Mouse (Mus musculus): ENCODE data around the gene Rxrb. TPM values are rescaled to one million over a fixed set of nuclear protein-coding genes. Genes with fewer than 3 reads are reported as not detected.

The Rxrb gene
- polyA plus RNA-seq, 1 experiment from 2014 or later = 29.1 TPM

MicroRNAs within 50 kb of the gene (microRNA counts, 519-probe panel; counts per million panel counts)
- microRNA mmu-miR-219 = 4,967 counts per million, percentile 69 among the panel's probes with 10 or more counts

Small RNAs within 50 kb of the gene (microRNA-seq; reads per million reads assigned to microRNA genes)
- gene Mir219a-1 (not detected), gene Mir219c (not detected)

Other genes with a start within 250 kb of the Rxrb start
- 9.7 and 20.6 TPM in 2 replicates for gene Angptl4, start 250.0 kb upstream of the Rxrb start, polyA plus RNA-seq (2014; fragmentation: Nextera tagmentation; extraction: Ambion mirVana)
- 40.1 and 42.1 TPM in 2 replicates for gene Kank3, start 221.3 kb upstream of the Rxrb start, polyA plus RNA-seq (2014; fragmentation: Nextera tagmentation; extraction: Ambion mirVana)
- 550 and 584 TPM in 2 replicates for gene Rps28, start 207.2 kb upstream of the Rxrb start, polyA plus RNA-seq (2014; fragmentation: Nextera tagmentation; extraction: Ambion mirVana)
- 529 and 591 TPM in 2 replicates for gene Ndufa7, start 207.2 kb upstream of the Rxrb start, polyA plus RNA-seq (2014; fragmentation: Nextera tagmentation; extraction: Ambion mirVana)
- 52.1 and 54.1 TPM in 2 replicates for gene Cd320, start 188.7 kb upstream of the Rxrb start, polyA plus RNA-seq (2014; fragmentation: Nextera tagmentation; extraction: Ambion mirVana)
- gene Gm7029, start 158.0 kb upstream of the Rxrb start, polyA plus RNA-seq (2014; fragmentation: Nextera tagmentation; extraction: Ambion mirVana) = not detected in 2 replicates
- gene Kifc1, start 141.2 kb upstream of the Rxrb start, polyA plus RNA-seq (2014; fragmentation: Nextera tagmentation; extraction: Ambion mirVana) = 1.1 and 1.6 TPM in 2 replicates
- gene Platr17, start 126.7 kb upstream of the Rxrb start, polyA plus RNA-seq (2014; fragmentation: Nextera tagmentation; extraction: Ambion mirVana) = 0.70 and 0.79 TPM in 2 replicates
- gene Daxx, start 122.4 kb upstream of the Rxrb start, polyA plus RNA-seq (2014; fragmentation: Nextera tagmentation; extraction: Ambion mirVana) = 46.0 and 54.1 TPM in 2 replicates
- gene Tapbp, start 115.9 kb upstream of the Rxrb start, polyA plus RNA-seq (2014; fragmentation: Nextera tagmentation; extraction: Ambion mirVana) = 35.7 and 36.2 TPM in 2 replicates
- 6.5 and 8.9 TPM in 2 replicates for gene Zbtb22, start 115.9 kb upstream of the Rxrb start, polyA plus RNA-seq (2014; fragmentation: Nextera tagmentation; extraction: Ambion mirVana)
- gene Rgl2, start 102.3 kb upstream of the Rxrb start, polyA plus RNA-seq (2014; fragmentation: Nextera tagmentation; extraction: Ambion mirVana) = 48.8 and 51.3 TPM in 2 replicates
- gene Pfdn6, start 91.5 kb upstream of the Rxrb start, polyA plus RNA-seq (2014; fragmentation: Nextera tagmentation; extraction: Ambion mirVana) = 168 TPM in 2 replicates
- 18.9 TPM in 2 replicates for gene Wdr46, start 91.2 kb upstream of the Rxrb start, polyA plus RNA-seq (2014; fragmentation: Nextera tagmentation; extraction: Ambion mirVana)
- gene B3galt4, start 80.3 kb upstream of the Rxrb start, polyA plus RNA-seq (2014; fragmentation: Nextera tagmentation; extraction: Ambion mirVana) = 6.2 and 8.9 TPM in 2 replicates
- gene Vps52, start 76.0 kb upstream of the Rxrb start, polyA plus RNA-seq (2014; fragmentation: Nextera tagmentation; extraction: Ambion mirVana) = 57.9 and 59.9 TPM in 2 replicates
- 825 and 874 TPM in 2 replicates for gene Rps18, start 75.8 kb upstream of the Rxrb start, polyA plus RNA-seq (2014; fragmentation: Nextera tagmentation; extraction: Ambion mirVana)
- gene H2-K1, start 31.5 kb upstream of the Rxrb start, polyA plus RNA-seq (2014; fragmentation: Nextera tagmentation; extraction: Ambion mirVana) = 8.6 and 10.9 TPM in 2 replicates
- 5.6 and 7.3 TPM in 2 replicates for gene Ring1, start 7.1 kb upstream of the Rxrb start, polyA plus RNA-seq (2014; fragmentation: Nextera tagmentation; extraction: Ambion mirVana)
- gene H2-Ke6, start 3.8 kb upstream of the Rxrb start, polyA plus RNA-seq (2014; fragmentation: Nextera tagmentation; extraction: Ambion mirVana) = 70.1 and 72.1 TPM in 2 replicates
- 77.9 and 90.8 TPM in 2 replicates for gene Slc39a7, start 130 bp upstream of the Rxrb start, polyA plus RNA-seq (2014; fragmentation: Nextera tagmentation; extraction: Ambion mirVana)
- gene Col11a2, start 7.6 kb downstream of the Rxrb start, polyA plus RNA-seq (2014; fragmentation: Nextera tagmentation; extraction: Ambion mirVana) = 3.6 and 4.5 TPM in 2 replicates
- gene H2-Oa, start 60.5 kb downstream of the Rxrb start, polyA plus RNA-seq (2014; fragmentation: Nextera tagmentation; extraction: Ambion mirVana) = not detected in 2 replicates
- gene H2-DMa, start 87.7 kb downstream of the Rxrb start, polyA plus RNA-seq (2014; fragmentation: Nextera tagmentation; extraction: Ambion mirVana) = 19.1 and 20.7 TPM in 2 replicates
- 109 and 160 TPM in 2 replicates for gene Brd2, start 90.8 kb downstream of the Rxrb start, polyA plus RNA-seq (2014; fragmentation: Nextera tagmentation; extraction: Ambion mirVana)
- 0.16 and 0.18 TPM in 2 replicates for gene H2-DMb2, start 111.5 kb downstream of the Rxrb start, polyA plus RNA-seq (2014; fragmentation: Nextera tagmentation; extraction: Ambion mirVana)
- gene H2-DMb1, start 121.3 kb downstream of the Rxrb start, polyA plus RNA-seq (2014; fragmentation: Nextera tagmentation; extraction: Ambion mirVana) = 0.33 and 0.43 TPM in 2 replicates
- 0.68 and 2.0 TPM in 2 replicates for gene Tap1, start 155.7 kb downstream of the Rxrb start, polyA plus RNA-seq (2014; fragmentation: Nextera tagmentation; extraction: Ambion mirVana)
- gene Psmb9, start 156.0 kb downstream of the Rxrb start, polyA plus RNA-seq (2014; fragmentation: Nextera tagmentation; extraction: Ambion mirVana) = 0.63 and 1.3 TPM in 2 replicates
- gene Psmb8, start 165.9 kb downstream of the Rxrb start, polyA plus RNA-seq (2014; fragmentation: Nextera tagmentation; extraction: Ambion mirVana) = 0.76 and 3.5 TPM in 2 replicates
- gene Tap2, start 171.7 kb downstream of the Rxrb start, polyA plus RNA-seq (2014; fragmentation: Nextera tagmentation; extraction: Ambion mirVana) = 0.70 and 0.90 TPM in 2 replicates
- not detected in 2 replicates for gene H2-Ob, start 207.1 kb downstream of the Rxrb start, polyA plus RNA-seq (2014; fragmentation: Nextera tagmentation; extraction: Ambion mirVana)
- 1.1 and 1.7 TPM in 2 replicates for gene H2-Ab1, start 225.9 kb downstream of the Rxrb start, polyA plus RNA-seq (2014; fragmentation: Nextera tagmentation; extraction: Ambion mirVana)

Data from neural tube, embryonic 14.5 days (tissue).